In genomic region chr10:23526796-23527195, GRCm38 (mm10) we compare ENCODE assay signal across 24 mouse cellular contexts.
A peak's percentile ranks its signal among the peaks of the same experiment; 100 is the strongest.
DNase-seq lines count a peak whose midpoint lies in the region; ATAC-seq and TF ChIP-seq lines count a peak whose summit lies in the region.
"Had no signal": no experiment of that assay in that cellular context is flagged by ENCODE, and none has a peak within 500 bp of the region (broad histone marks: within the 10 kb centered on the region; RNA-seq: fewer than 3 reads in every experiment).

No protein-coding gene starts in this region.

- no peak for TF ChIP-seq CTCF in C2C12 (IDR thresholded peaks at IDR 0.05; ENCODE audit: control insufficient read depth, insufficient read depth, insufficient read length)
- no peak for TF ChIP-seq CTCF in embryonic fibroblast, embryonic 13.5 days (IDR thresholded peaks at IDR 0.05; ENCODE audit: borderline replicate concordance, insufficient read depth, low read length)

- H3K9me3 ChIP-seq in forebrain, embryonic 13.5 days (replicated peaks): no peaks in the 10 kb centered on the region
- H3K9me3 ChIP-seq: embryonic facial prominence, embryonic 10.5 days; embryonic facial prominence, embryonic 12.5 days; forebrain, embryonic 10.5 days; forebrain, embryonic 12.5 days; forebrain, embryonic 15.5 days had no signal

- H3K9ac ChIP-seq in forebrain, embryonic 13.5 days: no peak overlapping the region
- H3K9ac ChIP-seq: embryonic facial prominence, embryonic 12.5 days; forebrain, embryonic 12.5 days; forebrain, embryonic 15.5 days; forebrain, postnatal 0 days had no signal

- H3K36me3 ChIP-seq in C2C12 (ENCODE audit: control insufficient read depth, insufficient read depth): no peaks in the 10 kb centered on the region
- H3K36me3 ChIP-seq in forebrain, embryonic 13.5 days (ENCODE audit: poor library complexity, severe bottlenecking): no peaks in the 10 kb centered on the region
- H3K36me3 ChIP-seq: embryonic facial prominence, embryonic 10.5 days; embryonic facial prominence, embryonic 12.5 days; forebrain, embryonic 10.5 days; forebrain, embryonic 12.5 days; forebrain, embryonic 15.5 days had no signal

- H3K27me3 ChIP-seq in C2C12 (ENCODE audit: control insufficient read depth, insufficient read depth, insufficient read length): no peaks in the 10 kb centered on the region
- H3K27me3 ChIP-seq in forebrain, embryonic 13.5 days: no peaks in the 10 kb centered on the region
- H3K27me3 ChIP-seq: embryonic facial prominence, embryonic 12.5 days; forebrain, embryonic 12.5 days; forebrain, embryonic 15.5 days; Patski had no signal

- TF ChIP-seq POLR2A in embryonic fibroblast, embryonic 13.5 days (IDR thresholded peaks at IDR 0.05; ENCODE audit: low read depth, low read length): no peak

- H3K79me3 ChIP-seq in C2C12 (ENCODE audit: low read depth): no peaks in the 10 kb centered on the region

- peaks cover 10% of the 10 kb centered on the region; the same call in 1 of the 2 replicates for H3K4me1 ChIP-seq in embryonic fibroblast, embryonic 13.5 days (ENCODE audit: control insufficient read depth, insufficient read depth, low read length)
- H3K4me1 ChIP-seq in forebrain, embryonic 13.5 days: no peaks in the 10 kb centered on the region
- H3K4me1 ChIP-seq: embryonic facial prominence, embryonic 10.5 days; embryonic facial prominence, embryonic 12.5 days; forebrain, embryonic 10.5 days; forebrain, embryonic 12.5 days; forebrain, embryonic 15.5 days had no signal

- peak; percentile 78 for DNase-seq in 3T3-L1 (ENCODE audit: low read depth, low spot score)
- DNase-seq in cerebellum, postnatal 4 days (ENCODE audit: low spot score in 2 of 2): no peak
- DNase-seq in right cerebral cortex, postnatal 4 days: no peak
- DNase-seq: adrenal gland, adult 8-10 months; adrenal gland, postnatal 14 days; B cell, adult 2 months; cerebellum, adult 11 months; cerebellum, adult 18-20 months; cerebellum, adult 8-10 months; cerebellum, adult 9-11 months; cerebellum, postnatal 14 days; cerebellum, postnatal 36 days; forebrain, postnatal 0 days had no signal

- peak overlapping the region; percentile 87 for H3K27ac ChIP-seq in embryonic fibroblast, embryonic 13.5 days (ENCODE audit: insufficient read depth, low read length)
- no peak overlapping the region for H3K27ac ChIP-seq in forebrain, embryonic 13.5 days
- H3K27ac ChIP-seq: embryonic facial prominence, embryonic 10.5 days; embryonic facial prominence, embryonic 12.5 days; forebrain, embryonic 10.5 days; forebrain, embryonic 12.5 days; forebrain, embryonic 15.5 days had no signal

- H3ac ChIP-seq in C2C12 (ENCODE audit: control insufficient read depth, insufficient read length, low read depth): no peak overlapping the region

- no peak for ATAC-seq in forebrain, embryonic 13.5 days
- ATAC-seq: activated CD4-positive, CD25-positive, alpha-beta regulatory T cell, adult 4 months; forebrain, embryonic 15.5 days; forebrain, postnatal 0 days; Patski had no signal

- H3K4me2 ChIP-seq in forebrain, embryonic 13.5 days: no peak overlapping the region
- H3K4me2 ChIP-seq: embryonic facial prominence, embryonic 12.5 days; forebrain, embryonic 12.5 days; forebrain, embryonic 15.5 days had no signal

- H3K4me3 ChIP-seq in C2C12 (ENCODE audit: insufficient read depth, poor library complexity, severe bottlenecking): no peak overlapping the region
- no peak overlapping the region for H3K4me3 ChIP-seq in embryonic fibroblast, embryonic 13.5 days (ENCODE audit: insufficient read depth, low read length)
- H3K4me3 ChIP-seq in forebrain, embryonic 13.5 days: no peak overlapping the region
- H3K4me3 ChIP-seq: embryonic facial prominence, embryonic 10.5 days; embryonic facial prominence, embryonic 12.5 days; erythroblast, embryonic 14.5 days; forebrain, embryonic 10.5 days; forebrain, embryonic 12.5 days; forebrain, embryonic 15.5 days had no signal

- H3K79me2 ChIP-seq in C2C12 (ENCODE audit: control insufficient read depth, insufficient read depth): no peaks in the 10 kb centered on the region

TF ChIP-seq in C2C12, 6 proteins besides CTCF, POLR2A, EP300 and RAD21:
- TF ChIP-seq MYOD1 (IDR thresholded peaks at IDR 0.05; ENCODE audit: control insufficient read depth, insufficient read length, low read depth) (peak; percentile 45), CEBPB (IDR thresholded peaks at IDR 0.05; ENCODE audit: low read depth) (peak; percentile 18), MAX (IDR thresholded peaks at IDR 0.05) (no peak)
